Mouse (Mus musculus) embryonic fibroblast, embryonic 13.5 days (primary cell): ENCODE measurements around the gene Dpm3.

Source experiments
- CTCF ChIP-seq: IDR thresholded peaks from 2 replicates; pipeline ENCODE4 v1.5.1; 2011; ENCODE audit warnings: mild to moderate bottlenecking, control low read depth, low read length, moderate library complexity, borderline replicate concordance; ENCODE audit not compliant: insufficient read depth
- POLR2A ChIP-seq: IDR thresholded peaks from 2 replicates; pipeline ENCODE4 v1.6.1; 2011; ENCODE audit warnings: low read depth, mild to moderate bottlenecking, control low read depth, low read length, moderate library complexity

DNA sequence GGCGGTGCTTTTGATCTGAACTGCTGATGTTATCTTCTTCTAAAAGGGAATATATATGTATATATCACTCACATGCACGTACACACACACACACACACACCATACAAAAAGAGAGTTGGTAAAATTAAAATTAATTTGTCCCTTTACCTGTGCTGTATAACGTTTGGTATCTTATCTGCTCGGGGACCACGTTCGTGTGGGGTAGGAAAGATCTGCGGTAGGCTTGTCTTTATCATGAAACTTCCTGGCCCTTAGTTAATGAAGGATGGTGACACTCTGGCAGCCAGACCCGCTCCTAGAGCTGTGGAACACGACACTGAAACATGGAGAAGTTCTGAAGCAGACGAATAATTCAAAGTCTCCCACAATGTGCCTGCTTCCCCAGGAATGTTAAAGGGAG lies 32.7 kb downstream of the Dpm3 start:
- TF ChIP-seq CTCF: no peak
- no peak for TF ChIP-seq POLR2A
